Mouse (Mus musculus) heart, adult 8-10 months (tissue): ENCODE measurements around the gene Tmpo. TPM values are rescaled to one million over a fixed set of nuclear protein-coding genes. Genes with fewer than 3 reads are reported as not detected.

ENCODE experiments used
- DNase-seq: peaks from one replicate; pipeline ENCODE4 v3.0.0; 2022; ENCODE audit warnings: low spot score
- total RNA-seq, 4 experiments: library from RNA; stranded (reverse); gene quantifications; 2 replicates each; pipeline ENCODE4 v1.2.4; 2022

Gene Tmpo
- total RNA-seq, 4 experiments from 2014 or later: 36.7 to 45.0 (median 41.1) TPM

GRCm38 (mm10) chr10:91161006-91161405 is 20.1 kb downstream of the Tmpo start:
- no peak for DNase-seq

DNA sequence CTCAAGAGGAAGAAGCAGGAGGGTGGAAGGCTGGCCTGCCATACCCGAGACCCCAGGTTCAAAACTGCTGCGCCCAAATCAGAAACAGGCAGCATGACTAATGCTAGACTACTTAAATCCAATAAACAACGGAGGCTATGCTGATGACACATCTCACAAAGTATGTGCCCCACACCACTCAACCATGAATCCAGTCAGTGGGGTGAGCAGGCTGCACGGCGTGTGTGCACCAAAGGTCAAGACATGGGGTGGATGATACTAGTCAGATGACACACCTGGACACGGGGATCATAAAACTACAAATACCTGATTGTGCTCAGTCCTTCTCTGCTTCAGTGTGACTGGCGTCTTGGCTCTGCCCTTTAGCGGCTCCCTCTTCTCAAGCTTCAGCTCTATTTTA is 22.7 kb downstream of the Tmpo start:
- no peak for DNase-seq

GRCm38 (mm10) chr10:91156338-91156737 is 24.8 kb downstream of the Tmpo start:
- DNase-seq: peak; percentile 57

DNA sequence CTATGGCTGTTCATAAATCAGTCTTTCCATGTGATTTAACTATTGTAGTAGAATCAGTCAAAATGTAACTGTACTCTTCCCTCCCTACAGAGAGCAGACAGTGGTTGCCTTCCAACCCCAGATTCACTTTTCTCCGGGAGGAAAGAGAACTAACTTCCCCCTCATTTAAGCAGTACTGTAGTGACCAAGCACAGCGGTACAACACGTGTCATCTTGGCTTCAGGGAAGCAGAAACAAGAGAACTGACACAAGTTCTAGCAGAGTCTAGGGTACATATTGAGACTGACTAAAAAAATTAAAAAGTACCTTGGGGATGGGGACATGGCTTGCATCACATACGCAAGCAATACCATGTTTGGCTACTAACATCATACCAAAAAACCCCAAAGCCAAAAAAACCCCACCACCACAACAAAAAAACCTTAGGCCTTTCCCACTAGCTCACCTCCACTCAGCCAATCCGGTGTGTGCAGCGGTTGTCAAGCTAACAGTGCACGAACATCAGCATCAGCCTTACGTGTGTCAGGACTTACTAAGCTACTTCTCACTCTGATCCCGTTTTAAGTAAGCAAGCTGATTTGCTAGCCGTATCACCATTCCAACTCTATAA is 27.1 kb downstream of the Tmpo start:
- no peak for DNase-seq

GRCm38 (mm10) chr10:91145413-91145812 is 35.7 kb downstream of the Tmpo start:
- no peak for DNase-seq

- DNase-seq: no peak
Observed at GRCm38 (mm10) chr10:91143313-91144230, 37.5 kb downstream of the Tmpo start.

- no peak for DNase-seq
Observed at GRCm38 (mm10) chr10:91142654-91143191, 38.4 kb downstream of the Tmpo start.

DNA sequence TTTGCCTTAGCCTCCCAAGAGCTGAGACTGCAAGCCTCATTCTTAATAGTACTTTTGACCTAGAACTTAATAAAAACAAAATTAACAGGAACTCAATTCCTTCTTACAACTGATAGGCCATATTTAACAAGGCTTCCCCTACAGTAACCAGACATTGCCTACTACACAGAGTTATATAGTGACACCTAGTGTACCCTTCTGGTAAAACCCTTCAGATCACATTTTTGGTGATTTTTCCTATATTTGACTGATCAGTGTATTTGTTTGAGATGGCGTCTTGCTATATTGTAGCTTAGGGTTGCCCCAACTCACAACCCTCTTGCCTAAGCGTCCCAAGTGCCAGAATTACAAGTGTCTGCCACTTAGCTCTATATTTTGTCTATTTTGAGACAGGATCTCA is 39.6 kb downstream of the Tmpo start:
- DNase-seq: peak; percentile 44

- no peak for DNase-seq
Observed at GRCm38 (mm10) chr10:91139148-91139766, 41.9 kb downstream of the Tmpo start.

DNA sequence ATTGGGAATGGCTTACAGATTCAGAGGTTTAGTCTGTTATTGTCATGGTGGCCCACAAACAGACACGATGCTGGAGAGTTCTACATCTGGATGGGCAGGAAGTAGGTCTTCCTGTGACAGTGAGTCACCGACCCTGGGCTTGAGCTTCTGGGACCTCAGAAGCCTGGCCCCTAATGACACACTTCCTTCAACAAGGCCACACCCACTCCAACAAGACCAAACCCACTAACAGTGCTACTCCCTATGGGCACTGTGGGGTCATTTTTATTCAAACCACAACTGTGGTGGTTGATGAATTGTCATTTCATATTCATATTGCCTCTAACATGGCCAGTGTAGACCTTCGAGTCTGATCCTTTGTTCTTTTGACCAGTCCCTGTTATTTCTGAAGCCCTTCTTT is 42.8 kb downstream of the Tmpo start:
- DNase-seq: no peak

- DNase-seq: no peak
Observed at GRCm38 (mm10) chr10:91137400-91137799, 43.7 kb downstream of the Tmpo start.

DNA sequence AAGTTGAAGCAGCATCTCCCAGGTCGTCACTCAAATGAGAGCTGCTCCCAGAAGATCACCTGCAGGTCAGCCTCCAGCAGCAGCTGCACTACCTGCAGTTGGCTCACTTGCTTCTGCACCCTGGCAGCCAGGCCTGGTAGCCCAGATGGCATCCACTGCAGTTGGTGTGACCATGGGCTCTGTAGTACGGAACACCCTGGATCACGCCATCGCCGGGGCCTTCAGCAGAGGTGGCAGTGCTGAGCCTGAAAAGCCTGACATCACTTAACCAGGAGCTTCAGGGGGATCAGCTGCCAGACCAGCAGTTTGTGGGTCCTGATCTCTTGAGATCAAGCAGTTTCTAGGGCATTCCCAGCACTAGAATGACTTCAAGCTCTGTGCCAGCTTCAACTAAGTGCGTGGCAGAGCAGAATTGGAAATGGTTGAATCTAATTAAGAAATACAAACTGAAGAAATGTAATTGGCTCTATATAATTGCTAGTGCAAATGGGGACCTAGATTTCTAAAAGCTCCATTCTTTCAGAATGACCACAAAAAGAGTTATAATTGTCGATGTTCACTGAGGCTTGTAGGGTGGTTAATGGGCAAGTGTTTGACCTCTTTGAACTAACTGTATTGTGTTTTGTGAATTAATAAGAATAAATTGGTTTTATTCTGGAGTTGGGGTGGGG is 45.7 kb downstream of the Tmpo start:
- DNase-seq: no peak

GRCm38 (mm10) chr10:91131565-91131964 is 49.5 kb downstream of the Tmpo start:
- no peak for DNase-seq

DNA sequence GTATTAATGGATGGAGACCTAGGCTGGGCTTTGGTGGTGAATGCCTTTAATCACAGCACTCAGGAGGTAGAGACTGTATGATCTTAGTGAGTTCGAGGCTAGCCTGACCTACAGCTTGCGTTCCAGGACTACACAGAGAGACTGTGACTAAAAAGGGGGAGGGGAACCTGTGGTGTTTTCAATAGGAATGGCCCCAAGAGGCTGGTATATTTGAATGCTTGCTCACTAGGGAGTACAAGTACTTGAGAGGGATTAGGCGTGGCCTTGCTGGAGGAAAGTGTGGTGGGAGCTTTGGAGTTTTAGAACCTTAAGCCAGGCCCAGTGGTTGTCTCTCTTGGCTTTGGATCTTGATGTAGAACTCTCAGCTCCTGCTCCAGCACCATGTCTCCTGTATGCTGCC is 50.3 kb downstream of the Tmpo start:
- DNase-seq: no peak

DNA sequence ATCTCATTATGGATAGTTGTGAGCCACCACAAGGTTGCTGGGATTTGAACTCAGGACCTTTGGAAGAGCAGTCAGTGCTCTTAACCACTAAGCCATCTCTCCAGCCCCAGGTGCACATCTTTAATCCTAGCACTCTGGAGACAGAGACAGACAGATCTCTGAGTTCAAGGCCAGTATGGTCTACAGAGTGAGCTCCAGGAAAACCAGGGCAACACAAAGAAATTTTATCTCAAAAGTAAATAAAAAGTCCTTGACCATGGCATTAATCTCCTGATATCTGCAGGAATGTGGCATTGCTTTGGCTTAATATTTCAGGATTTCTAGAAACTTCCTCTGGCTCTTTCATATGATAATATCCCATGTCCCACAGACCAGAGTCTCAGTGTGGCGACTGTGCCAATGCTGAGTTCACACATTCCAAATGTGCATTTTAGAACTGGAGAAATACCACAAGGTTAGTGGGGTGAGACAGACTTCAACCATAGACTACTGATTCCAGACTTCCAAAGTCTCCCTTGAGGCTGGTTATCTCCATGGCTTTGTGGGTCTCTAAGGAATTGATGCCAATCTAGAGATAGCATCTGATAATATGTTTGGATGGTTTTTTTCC is 52.5 kb downstream of the Tmpo start:
- no peak for DNase-seq

GRCm38 (mm10) chr10:91127395-91127794 is 53.7 kb downstream of the Tmpo start:
- no peak for DNase-seq

DNA sequence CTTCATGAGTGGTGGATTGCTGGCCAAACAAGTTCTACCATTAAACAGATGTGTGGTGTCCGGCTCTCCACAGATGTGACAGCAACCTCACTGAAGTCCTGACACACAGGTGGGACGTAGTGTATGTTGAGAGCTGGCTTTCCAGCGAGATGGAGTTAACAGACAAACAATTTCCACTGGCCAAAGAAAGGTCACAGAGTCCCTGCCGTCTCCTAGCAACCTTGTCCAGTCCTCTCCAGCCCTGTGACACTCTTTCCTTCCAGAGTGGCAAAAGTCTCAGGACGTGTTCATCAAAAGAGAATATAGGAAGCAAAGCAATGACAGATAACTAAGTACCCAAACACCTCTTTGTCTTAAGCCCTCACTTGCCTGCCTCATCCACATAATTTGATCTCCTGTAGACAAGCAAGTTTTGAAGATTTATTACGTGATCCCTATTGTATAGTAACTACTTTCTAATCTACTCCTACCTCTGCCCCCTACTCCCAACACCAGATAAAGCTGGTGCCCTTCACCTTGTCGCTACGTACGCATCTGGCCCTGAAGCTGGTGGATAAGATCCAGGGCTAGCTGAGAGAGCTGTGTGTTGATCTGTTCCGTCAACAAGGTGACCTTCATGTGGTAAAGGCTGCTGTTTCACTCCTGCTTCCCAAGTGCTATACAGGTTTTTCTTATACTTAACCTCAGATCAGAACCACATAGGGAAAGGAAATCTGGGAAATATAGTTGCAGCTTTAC is 54.3 kb downstream of the Tmpo start:
- peak; percentile 12 for DNase-seq

- DNase-seq: peak; percentile 96
Observed at GRCm38 (mm10) chr10:91123828-91124822, 57.0 kb downstream of the Tmpo start, which contains the start of gene Slc25a3. Gene Slc25a3 (minus strand): TSS chr10:91124059.

GRCm38 (mm10) chr10:91123281-91123827 is 57.8 kb downstream of the Tmpo start:
- peak; percentile 26 for DNase-seq
